Mouse (Mus musculus): Measurements from ENCODE around the gene Fggy. TPM values are rescaled to one million over a fixed set of nuclear protein-coding genes. Genes with fewer than 3 reads are reported as not detected.

Gene Fggy
- total RNA-seq, 2 experiments from 2014 or later = 15.8 to 21.0 TPM

DNA sequence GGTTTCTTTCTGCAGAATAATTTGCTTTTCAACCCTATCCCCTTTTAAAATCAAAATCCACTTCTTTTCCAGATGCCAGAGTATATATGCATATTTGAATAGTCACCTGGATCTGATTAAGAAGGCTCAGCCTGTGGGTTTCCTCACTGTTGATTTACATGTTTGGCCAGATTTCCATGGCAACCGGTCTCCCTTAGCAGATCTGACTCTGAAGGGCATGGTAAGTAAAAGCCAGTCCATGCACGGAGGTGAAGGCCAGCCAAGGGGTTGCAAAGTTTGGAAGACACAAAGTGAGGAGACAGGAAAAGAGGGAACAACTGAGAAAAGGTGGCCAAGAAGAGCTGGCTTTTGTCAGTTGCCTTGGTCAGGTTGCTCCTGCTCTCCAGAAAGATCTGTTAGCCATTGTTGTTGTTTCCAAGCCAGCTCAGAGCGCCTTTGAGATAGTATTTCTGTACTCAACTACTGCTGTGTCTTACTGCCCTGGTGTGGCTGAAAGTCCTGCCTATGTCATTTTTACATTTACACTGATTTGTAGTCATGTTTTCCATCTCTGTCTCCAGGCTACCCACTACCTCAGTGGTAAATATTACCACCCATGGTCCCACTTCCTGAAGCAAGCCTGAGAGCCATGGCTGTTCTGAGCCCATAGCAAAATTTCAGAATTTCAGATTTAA lies 264.7 kb downstream of the Fggy start:
- intact Hi-C loops (cut with DNase I) = no loop called here
- no peak for DNase-seq (ENCODE audit: low spot score in 2 of 2)

DNA sequence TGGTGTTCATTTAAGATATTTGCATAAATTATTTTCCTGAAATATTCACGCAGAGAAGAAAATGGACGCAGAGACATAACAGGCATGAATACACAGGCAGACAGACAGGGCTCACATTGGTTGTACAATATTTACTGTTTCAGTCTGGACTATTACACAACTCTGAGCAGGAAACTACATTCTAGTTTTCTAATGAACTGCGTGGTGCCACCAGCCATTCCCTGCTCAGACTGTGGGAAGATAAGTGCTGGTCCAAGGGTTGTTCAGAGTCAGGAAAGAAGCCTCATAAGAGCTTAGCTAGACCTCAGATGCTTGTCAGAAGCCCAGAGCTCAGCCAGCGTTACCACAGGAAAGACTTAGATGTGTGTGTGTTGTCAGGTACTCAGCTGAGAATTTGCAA lies 270.9 kb downstream of the Fggy start:
- DNase-seq (ENCODE audit: low spot score in 2 of 2) = no peak
- intact Hi-C loops (cut with DNase I) = no loop called here

- no peak for DNase-seq (ENCODE audit: low spot score in 2 of 2)
- intact Hi-C loops (cut with DNase I) = no loop called here
Observed at GRCm38 (mm10) chr4:95830320-95830719, 273.0 kb downstream of the Fggy start.

- no peak for DNase-seq (ENCODE audit: low spot score in 2 of 2)
- intact Hi-C loops (cut with DNase I) = no loop called here
Observed at GRCm38 (mm10) chr4:95839860-95840259, 282.6 kb downstream of the Fggy start.

DNA sequence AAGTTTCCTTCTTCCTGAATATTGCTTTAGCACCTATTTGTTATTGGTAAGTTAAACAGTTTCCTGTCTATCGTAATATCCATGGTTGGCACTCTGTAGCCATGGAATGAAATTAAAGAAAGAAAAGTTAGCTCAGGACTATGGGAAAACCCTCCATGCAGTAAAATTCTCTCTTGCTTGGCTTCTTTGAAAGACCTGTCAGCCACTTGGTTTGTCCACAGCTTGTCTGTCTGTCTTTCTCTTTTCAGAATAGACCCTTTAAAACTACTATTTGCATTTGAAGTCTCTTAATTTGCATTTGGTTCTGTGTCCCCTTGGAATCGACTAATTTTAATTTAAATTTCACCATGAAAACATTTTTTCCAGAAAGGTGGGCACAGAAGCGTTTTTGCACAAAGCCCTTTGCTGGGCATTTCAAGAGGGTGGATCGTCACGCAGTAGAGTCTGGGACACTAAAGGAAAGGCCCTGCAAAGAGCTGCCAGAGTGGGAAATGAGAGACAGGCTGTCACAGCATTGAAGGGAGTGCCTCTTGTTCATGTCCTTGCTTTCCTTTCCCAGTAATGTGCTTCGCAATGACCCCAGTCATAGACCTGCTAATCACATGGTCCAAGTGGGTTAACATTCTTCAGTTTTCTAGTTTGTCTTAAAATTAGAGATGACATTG lies 283.2 kb downstream of the Fggy start:
- DNase-seq (ENCODE audit: low spot score in 2 of 2) = no peak
- intact Hi-C loops (cut with DNase I) = no loop called here

DNA sequence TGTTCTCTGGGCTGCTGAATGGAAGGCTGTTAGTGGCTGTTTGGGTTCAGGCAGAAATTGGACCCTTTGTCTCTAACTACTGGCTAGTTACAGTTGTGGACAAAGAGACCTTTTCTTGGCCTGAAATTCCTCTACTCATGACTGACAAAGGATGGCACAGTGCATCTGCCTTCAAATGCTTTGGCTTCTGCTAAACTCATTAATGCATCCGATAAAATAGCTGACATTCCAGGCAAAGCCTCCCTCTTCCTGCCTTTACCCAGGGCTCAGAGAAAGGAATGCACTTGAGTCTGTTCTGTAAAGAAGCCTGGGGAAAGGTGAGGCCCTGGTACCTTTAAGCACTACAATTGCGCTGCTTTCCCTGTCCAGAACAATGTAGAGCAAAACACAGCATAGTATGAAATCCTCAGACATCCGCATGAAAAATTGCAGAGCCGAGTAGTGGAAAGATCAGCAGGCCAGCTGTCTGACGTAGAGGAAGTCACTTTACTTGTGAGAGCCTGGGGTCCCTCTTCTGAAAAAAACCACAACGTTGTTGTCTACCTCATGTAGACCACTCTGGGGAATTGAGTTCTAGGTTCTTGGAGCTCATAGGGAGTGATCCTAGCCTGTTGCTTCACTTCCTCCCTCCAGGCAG lies 288.8 kb downstream of the Fggy start:
- DNase-seq (ENCODE audit: low spot score in 2 of 2) = no peak
- intact Hi-C loops (cut with DNase I) = no loop called here

DNA sequence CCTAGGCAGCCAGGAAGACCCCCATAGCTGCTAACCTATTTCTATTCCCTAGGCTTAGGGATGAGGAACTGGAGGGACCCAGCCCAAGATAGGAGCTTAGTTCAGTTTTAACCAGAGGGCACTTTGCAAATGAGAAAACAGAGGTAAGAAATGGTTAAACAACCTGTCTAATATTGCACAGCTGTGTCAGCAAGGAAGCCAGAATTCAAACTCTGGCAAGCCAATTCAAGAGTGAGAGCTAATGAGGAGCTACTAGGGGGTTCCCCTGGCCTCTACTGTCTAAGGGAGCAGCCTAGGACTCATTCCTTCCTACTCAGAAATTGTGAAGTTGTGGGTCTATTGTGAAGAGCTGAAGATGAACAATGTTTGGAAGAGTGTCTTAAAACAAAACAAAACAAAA lies 289.9 kb downstream of the Fggy start:
- intact Hi-C loops (cut with DNase I) = no loop called here
- DNase-seq (ENCODE audit: low spot score in 2 of 2) = no peak

- DNase-seq (ENCODE audit: low spot score in 2 of 2) = no peak
- intact Hi-C loops (cut with DNase I) = no loop called here
Observed at GRCm38 (mm10) chr4:95847664-95848063, 290.4 kb downstream of the Fggy start.

DNA sequence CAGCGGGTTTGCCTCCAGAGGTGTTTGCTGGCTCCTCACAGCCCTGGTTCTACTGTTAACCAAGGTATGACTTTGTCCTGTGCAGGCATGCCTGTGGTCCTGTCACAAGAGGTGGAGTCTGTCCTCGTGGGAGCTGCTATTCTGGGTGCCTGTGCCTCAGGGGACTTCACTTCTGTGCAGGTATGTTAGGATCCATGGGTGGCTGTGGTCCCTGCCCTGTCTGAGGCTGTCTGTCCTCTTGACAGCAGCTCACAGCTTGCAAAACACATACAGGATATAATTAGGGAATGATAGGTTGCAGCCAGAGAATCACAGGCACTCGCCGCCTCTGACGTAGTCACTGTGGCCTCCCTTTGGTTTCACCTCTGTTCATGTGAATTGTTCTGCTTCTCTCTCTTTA lies 292.2 kb downstream of the Fggy start:
- no peak for DNase-seq (ENCODE audit: low spot score in 2 of 2)
- intact Hi-C loops (cut with DNase I) = no loop called here

DNA sequence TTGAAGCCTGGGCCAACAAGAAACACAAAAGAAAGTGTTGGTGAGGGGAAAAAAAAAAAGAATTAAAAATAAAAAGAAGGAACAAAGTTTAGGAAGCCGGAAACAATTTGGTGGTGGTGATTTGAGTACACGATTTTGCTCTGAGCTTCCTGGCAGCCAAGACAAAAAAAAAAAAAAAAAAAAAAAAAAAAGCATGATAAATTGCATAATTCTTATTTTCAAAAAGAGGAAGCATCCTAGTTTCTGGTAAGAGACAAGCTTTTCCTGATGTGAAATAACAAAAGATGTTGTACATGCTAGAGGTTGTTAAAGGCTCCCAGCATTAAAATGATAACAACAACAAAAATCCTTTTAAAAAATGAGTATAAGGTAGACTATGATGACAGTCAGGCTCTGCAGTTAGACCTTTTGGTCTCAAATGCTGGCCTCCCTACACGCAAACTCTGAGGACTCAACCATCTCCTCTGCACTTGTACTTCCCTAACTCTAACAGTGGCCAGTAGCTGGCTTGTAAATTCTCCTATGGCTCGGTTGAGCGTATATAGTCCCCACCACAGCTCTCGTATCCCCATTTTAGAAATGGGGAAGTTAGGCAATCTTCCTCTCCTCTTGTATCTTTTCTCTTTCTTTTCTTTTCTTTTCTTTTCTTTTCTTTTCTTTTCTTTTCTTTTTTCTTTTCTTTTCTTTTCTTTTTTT lies 292.9 kb downstream of the Fggy start:
- DNase-seq (ENCODE audit: low spot score in 2 of 2) = no peak

DNA sequence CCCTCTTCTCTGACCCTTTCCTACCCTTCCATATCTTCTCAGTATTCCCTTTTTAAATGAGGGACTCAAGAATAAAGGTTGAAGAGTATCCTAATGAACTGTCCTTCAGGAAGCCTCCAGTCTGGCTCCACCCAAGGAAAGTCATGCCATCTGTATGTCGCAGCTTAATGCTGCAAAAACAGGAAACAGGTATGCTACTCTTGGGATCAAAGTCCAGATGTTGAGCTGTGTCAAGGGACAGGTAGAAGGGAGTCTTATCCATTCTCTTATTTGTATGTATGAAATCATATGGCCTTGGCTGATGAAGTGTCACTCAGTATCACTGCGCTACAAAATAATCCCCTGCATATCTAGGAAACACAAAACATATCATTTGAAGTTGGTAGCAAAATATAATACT lies 294.9 kb downstream of the Fggy start:
- intact Hi-C loops (cut with DNase I) = no loop called here
- DNase-seq (ENCODE audit: low spot score in 2 of 2) = no peak

More for the DNA sequence above, 292.9 kb downstream of the Fggy start:
- intact Hi-C loops (cut with DNase I) = no loop called here

- intact Hi-C loops (cut with DNase I) = no loop called here
- no peak for DNase-seq (ENCODE audit: low spot score in 2 of 2)
Observed at GRCm38 (mm10) chr4:95856008-95856407, 298.7 kb downstream of the Fggy start.

GRCm38 (mm10) chr4:95860601-95861000 lies 303.3 kb downstream of the Fggy start:
- DNase-seq (ENCODE audit: low spot score in 2 of 2) = no peak
- intact Hi-C loops (cut with DNase I) = loop anchor here (10.0 kb wide), 1 partner anchor 116 kb away; no protein-coding TSS in a partner anchor

GRCm38 (mm10) chr4:95861074-95861473 lies 303.8 kb downstream of the Fggy start:
- intact Hi-C loops (cut with DNase I) = loop anchor here (10.0 kb wide), 1 partner anchor 116 kb away; no protein-coding TSS in a partner anchor
- no peak for DNase-seq (ENCODE audit: low spot score in 2 of 2)

DNA sequence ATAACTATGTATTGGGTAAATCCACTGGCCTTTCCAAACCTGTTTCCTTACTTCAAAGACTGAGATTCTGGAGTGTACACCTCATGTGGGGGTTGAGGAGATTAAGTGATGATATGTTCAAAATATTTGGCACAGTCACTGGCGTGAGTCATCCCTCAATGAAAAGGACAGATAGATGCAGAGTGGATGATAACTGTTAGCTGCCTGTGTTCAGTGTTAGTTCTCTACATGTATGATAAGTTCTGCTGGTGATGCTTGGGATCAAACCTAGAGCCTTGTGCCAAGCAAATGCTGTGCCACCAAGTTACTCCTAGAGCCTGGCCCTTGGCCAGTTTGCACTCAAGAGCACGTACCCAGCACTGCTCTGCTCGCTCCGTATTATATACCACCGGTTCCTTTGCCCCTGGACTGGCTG lies 304.4 kb downstream of the Fggy start:
- intact Hi-C loops (cut with DNase I) = loop anchor here (10.0 kb wide), 1 partner anchor 117 kb away; no protein-coding TSS in a partner anchor

GRCm38 (mm10) chr4:95862276-95862675 lies 305.0 kb downstream of the Fggy start:
- intact Hi-C loops (cut with DNase I) = loop anchor here (10.0 kb wide), 1 partner anchor 117 kb away; no protein-coding TSS in a partner anchor
- DNase-seq (ENCODE audit: low spot score in 2 of 2) = no peak

More for the DNA sequence above, 304.4 kb downstream of the Fggy start:
- DNase-seq (ENCODE audit: low spot score in 2 of 2) = no peak

GRCm38 (mm10) chr4:95862781-95863499 lies 305.6 kb downstream of the Fggy start:
- DNase-seq (ENCODE audit: low spot score in 2 of 2) = no peak
- intact Hi-C loops (cut with DNase I) = loop anchor here (10.0 kb wide), 1 partner anchor 118 kb away; no protein-coding TSS in a partner anchor

- DNase-seq (ENCODE audit: low spot score in 2 of 2) = no peak
- intact Hi-C loops (cut with DNase I) = loop anchor here (10.0 kb wide), 1 partner anchor 119 kb away; no protein-coding TSS in a partner anchor
Observed at GRCm38 (mm10) chr4:95863500-95863803, 306.1 kb downstream of the Fggy start.

DNA sequence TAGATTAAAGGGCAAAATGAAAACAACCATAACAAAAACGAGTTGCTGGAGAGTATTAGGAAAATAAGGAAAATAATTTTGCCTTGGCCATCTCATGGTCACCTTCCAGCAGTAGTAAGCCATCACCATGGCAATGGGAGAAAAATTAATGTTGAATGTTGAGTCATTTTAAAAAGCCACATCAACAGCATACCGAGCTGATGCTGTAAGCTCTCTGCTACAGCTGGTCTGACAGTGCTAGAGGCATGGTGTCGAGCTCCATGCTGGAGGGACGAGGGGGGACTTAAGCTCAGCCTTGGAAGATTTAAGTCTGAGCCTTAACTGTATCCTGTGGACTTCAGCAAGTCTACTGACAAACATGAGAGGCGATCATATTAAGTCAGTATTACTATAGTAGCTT lies 307.9 kb downstream of the Fggy start:
- intact Hi-C loops (cut with DNase I) = loop anchor here (10.0 kb wide), 1 partner anchor 120 kb away; no protein-coding TSS in a partner anchor
- no peak for DNase-seq (ENCODE audit: low spot score in 2 of 2)
